Mouse (Mus musculus) cerebellum, adult 11 months (tissue): Measurements from ENCODE around the gene Cbx7.

Experiments used
- DNase-seq: peaks from one replicate; pipeline ENCODE4 v3.0.0; 2022

Cbx7 gene

GRCm38 (mm10) chr15:80000694-80001093 is 29.8 kb upstream of the Cbx7 start:
- no peak for DNase-seq

- DNase-seq, result no peak
Observed at GRCm38 (mm10) chr15:79997988-79998387, 27.1 kb upstream of the Cbx7 start.

DNA sequence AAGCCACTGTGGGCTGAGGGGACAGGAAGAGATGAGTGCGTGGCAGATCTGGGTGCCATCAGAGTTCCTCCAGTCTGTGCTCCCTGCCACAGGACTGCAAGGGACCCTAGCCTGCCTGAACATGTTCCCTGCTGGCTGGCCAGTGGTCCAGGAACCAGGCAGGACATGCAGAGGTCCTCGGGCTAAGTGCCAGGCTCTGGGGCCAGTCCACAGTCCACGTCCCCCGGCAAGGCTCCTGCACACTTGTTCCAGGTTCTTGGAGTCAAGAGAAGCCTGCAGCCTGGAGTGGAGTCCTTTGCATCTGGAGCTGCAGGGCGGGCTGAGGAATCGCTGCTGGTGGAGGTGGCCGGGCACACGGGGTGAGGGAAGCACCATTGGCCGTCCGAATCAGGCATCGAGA is 25.9 kb upstream of the Cbx7 start:
- no peak for DNase-seq

DNA sequence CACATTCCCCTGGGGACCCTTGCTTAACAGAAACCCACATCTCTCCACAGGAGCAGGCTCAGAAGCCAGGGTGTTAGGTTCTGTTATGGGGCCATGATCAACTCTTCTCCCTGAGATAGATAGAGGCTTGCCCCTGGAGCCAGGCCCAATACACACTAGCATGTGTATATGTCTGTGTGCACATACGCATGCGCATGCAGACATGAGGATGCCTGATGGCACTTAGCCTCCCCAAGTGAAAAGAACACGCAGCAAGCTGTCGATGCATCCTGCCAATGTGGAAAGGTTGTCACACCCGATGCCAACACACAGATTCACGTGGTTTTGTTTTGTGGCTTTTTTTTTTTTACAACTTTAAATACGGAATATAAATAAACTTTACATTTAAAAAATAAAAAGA is 24.6 kb upstream of the Cbx7 start:
- no peak for DNase-seq

- DNase-seq, result no peak
Observed at GRCm38 (mm10) chr15:79994566-79994965, 23.6 kb upstream of the Cbx7 start.

DNA sequence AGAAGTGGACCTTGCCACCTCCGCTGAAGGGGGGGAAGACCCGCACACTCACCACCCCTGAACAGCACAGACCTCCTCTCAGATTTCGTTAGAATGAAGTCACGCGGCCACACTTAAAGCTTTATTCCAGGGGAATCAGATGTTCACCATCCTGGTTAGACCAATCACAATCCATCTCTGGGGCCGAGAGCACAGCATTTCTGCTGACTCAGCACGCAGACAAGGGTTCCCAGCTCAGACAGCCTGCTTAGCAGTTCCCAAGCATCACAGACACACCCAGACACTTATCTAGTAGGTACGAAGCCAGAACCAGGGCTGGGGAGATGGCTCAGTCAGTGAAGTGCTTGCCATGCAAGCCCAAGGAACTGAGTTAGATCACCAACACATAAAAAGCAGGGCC is 15.3 kb upstream of the Cbx7 start:
- DNase-seq, result no peak

DNA sequence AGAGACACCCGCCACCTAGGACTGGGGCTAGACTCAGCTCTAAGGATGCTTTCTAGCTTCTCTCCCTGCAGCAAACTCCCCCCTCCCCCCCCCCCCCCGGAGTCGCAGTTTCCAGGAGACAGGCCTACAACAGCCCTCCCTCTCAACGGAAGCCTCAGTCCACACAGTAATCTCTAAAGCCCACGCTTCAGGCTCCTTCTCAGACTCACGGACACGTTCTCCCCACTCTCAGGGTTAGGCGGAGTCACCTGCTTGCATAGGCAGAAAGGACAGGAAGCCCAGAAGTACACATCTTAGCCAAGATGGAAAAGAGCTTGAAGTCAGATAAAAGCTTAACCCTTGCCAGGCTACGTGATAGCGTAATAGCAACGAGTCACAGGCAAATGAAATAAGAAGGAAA is 14.6 kb upstream of the Cbx7 start:
- DNase-seq, result no peak

GRCm38 (mm10) chr15:79984152-79984551 is 13.2 kb upstream of the Cbx7 start:
- no peak for DNase-seq

DNA sequence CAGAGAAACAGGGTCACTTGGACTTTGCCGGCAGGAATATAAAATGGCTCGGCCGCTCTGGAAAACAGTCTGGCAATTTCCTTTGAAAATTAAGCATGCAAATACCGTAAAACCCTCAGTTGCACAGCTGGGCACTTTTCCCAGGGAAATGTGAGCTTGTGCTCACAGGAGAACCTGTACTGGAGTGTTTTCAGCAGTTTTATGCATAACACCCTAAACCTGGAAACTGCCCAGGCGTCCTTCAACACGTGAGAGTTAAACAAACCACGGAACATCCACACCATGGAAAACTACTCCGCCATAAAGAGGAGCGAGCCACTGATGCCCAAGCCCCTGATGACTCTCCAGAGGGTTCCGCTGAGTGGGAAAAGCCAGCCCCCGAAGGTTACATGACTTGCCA is 9.8 kb upstream of the Cbx7 start:
- DNase-seq, result no peak

DNA sequence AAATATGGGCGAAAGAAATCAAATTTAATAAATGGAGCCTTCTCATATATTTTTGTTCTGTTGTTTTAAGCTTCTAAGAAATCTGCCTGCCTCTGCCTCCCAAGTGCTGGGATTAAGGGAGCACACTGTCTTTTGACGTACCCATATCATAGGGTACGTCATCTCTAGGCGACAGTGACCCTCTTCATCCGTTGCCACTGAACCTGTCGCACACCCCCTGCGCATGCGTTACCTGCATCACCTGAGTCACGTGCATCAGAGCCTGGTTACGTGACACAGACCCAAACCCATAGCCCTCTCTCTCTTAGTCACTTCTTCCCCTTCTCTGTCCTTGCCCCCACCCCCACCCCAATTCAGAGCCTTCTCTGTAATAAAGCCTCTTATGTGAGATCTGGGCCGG is 1.3 kb upstream of the Cbx7 start:
- no peak for DNase-seq

GRCm38 (mm10) chr15:79970491-79970890 is 428 bp downstream of the Cbx7 start:
- no peak for DNase-seq

GRCm38 (mm10) chr15:79967346-79967745 is 3.6 kb downstream of the Cbx7 start:
- DNase-seq, result no peak

GRCm38 (mm10) chr15:79964376-79964775 is 6.5 kb downstream of the Cbx7 start:
- no peak for DNase-seq

- peak; percentile 71 for DNase-seq
Observed at GRCm38 (mm10) chr15:79962661-79963060, 8.3 kb downstream of the Cbx7 start.

DNA sequence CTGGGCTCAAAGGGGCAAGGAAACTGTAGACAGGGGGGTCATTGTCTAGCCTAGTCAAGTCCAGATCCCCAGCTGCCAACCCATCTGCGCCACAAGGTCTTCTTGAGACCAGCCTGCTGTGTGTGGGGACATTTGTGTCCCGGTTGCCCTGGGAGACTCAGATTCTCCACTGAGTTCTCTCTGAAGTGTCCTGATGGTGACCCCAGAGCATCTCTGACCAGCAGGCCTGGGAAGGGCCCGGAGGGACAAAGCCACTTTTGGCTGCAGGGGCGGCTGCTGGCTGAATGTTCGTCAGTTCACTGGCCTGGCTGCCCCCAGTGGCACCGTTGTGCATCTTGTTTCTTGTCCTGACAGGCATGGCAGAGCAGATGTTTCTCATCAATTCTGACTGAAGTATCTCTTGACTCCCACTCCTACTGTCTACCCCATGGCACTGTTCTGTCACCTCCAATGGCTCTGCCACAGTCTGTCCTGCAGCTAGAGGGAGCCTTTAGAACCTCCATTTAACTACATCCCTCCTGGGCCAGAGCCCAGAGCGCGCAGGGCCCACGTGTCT is 9.5 kb downstream of the Cbx7 start:
- no peak for DNase-seq

GRCm38 (mm10) chr15:79958418-79958817 is 12.5 kb downstream of the Cbx7 start:
- no peak for DNase-seq

DNA sequence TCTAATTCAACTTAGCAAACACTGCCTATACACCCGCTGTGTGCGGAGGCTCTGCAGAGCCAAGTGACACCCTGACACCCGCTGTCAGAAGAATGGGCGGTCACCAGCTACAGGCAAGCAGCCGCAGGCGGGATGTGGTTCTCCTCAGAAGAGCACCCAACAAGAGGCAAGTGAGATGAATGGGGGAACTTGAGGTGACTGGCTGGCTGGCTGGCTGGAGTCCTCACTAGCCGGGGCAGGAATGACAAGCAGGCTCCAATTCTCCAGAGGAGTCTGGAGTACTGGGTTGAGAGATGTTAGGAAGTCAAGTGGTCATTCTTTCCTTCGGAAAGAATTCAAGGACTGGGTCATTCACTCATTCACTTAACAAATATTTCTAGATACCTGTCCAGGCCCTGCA is 14.4 kb downstream of the Cbx7 start:
- no peak for DNase-seq

DNA sequence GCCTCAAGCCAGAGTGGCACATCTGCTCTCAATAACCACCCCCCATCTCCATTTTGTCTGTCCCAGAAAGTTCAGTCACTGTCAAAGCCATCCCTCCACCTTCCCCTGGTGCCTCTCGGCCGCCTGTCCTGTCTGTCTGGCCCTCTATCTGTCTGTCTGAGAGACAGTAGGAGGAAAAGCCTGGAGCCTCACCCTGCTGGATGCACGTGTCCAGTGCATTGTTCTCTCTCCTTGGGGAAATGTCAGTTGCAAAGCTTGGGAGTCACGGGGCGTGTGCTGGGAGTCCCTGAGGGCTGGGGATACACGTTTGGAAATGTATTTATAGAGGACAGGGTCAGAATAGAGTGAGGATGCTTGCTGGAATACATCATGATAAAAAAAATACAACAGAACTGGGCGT is 17.4 kb downstream of the Cbx7 start:
- no peak for DNase-seq

DNA sequence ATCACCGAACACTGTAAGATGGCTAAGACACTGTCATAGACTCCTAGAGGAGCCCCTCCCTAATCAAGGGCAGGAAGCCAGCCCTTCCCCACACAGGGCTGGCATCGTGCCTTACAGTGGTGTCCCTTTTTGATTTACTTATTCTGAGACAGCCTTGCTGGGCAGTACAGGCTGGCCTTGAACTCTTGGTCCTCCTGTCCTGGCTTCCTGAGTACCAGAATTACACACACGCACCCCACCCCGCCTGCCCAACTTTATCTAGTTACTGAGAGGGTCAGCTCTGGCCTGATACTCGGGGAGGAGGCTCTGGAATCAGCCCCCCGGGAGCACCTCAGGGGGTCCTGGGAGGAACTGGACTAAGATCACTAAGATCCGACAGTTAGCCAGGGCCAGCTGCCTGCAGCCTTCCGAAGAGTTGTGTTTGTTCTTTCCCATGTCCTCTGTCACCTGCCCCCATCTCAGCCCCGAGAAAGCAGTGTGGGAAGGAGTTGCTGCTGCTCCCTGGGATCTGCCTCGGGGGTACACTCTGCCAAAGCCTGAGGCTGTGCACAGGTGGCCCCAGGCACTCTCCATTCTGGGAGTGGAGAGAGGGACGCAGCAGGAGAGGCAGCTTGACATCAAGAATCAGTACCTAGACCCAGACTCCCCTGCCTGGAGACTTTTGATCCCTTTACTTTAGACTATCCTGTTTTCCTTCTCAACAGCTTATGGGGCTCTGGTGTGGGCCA is 18.3 kb downstream of the Cbx7 start:
- DNase-seq, result no peak

DNA sequence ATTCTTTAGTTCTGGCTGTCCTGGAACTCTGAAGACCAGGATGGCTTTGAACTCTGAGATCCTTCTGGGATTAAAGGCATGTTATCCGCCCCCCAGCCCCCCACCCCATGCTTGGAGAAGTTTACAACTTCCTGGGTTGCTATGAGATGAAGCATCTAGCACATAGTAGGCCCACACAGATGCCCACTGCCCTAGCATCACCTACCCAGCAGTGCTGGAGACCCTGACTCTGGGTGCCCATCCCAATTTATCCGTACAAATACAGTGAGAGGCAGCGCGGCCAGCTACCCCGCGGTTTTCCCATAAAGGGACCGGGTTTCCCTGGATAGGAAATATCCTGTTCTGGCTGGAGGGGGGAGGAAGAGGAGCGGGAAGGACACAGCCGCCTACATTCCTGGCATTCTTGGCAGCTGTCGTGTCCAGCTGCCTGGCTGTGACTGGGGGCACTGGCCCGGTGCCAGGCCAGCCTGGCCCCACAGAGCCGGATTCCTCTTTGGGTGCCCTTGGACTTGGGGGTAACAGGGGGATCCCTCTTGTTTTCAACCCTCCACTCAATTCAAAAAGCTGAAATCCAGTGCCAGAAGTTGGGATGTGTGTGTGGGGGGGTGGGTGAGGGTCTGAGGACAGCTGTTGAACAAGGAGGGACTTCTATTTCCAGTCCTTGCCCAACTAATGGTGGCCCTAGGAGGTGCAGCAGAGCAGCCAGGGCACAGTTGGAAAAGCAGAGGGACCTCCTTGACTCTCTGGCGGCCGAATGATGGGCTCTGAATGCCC is 19.0 kb downstream of the Cbx7 start:
- DNase-seq, result no peak

- DNase-seq, result no peak
Observed at GRCm38 (mm10) chr15:79951226-79951625, 19.7 kb downstream of the Cbx7 start.

DNA sequence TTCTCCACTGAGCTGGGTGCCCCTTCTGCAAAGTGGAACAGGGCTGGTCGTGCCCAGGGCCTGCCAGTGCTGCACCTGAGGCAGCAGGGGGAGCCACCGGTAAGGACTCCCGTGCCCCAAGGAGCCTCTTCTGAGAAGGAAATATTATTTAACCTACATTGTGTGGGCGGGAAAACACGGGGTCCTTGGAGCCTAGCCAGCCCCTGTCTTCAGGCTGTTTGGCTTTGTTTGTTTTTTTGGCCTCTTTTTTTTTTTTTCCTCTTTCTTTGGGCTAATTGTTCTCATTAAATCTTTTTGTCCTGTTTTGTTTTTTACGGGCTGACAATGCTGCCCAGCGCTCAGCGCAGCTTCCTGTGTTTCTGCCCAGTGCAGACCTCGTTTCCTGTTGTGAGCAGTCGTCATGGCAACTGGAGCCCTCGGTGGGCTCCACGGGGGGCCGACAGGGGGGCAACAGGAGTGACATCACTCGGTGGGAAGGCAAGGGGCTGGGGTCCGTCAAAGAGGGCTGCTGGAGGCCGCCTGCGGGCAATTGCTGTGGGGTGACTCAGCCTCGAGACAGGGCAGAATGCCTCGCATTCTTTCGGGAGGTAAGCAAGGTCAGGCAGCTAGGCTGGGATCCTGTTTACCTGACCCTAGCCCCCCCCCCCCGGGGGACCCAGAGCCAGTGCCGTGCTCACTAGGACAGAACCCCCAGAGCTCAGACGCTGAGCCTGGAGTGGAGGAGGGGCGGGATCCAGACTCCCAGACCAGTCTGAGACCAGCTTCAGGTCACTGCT is 20.5 kb downstream of the Cbx7 start:
- peak; percentile 70 for DNase-seq

GRCm38 (mm10) chr15:79947681-79948080 is 23.2 kb downstream of the Cbx7 start:
- no peak for DNase-seq

GRCm38 (mm10) chr15:79946790-79947189 is 24.1 kb downstream of the Cbx7 start:
- no peak for DNase-seq
